Mouse (Mus musculus) limb, embryonic 14.5 days (tissue): ENCODE results near the gene Ccdc13. TPM values are rescaled to one million over a fixed set of nuclear protein-coding genes. Genes with fewer than 3 reads are reported as not detected.
A peak's percentile ranks its signal among the peaks of the same experiment; 100 is the strongest.

ENCODE experiments used
- ATAC-seq: fragments of 200-750 bp; cut with Nextera tagmentation; 2 replicates; pipeline ENCODE4 v1.8.0; 2017; ENCODE audit warnings: low read depth, moderate number of reproducible peaks, moderate TSS enrichment; ENCODE audit not compliant: low FRiP score
- DNase-seq: peaks from one replicate; pipeline ENCODE4 v3.0.0-alpha.2; 2015; ENCODE audit warnings: low spot score
- H3K27ac ChIP-seq: fragments of 300-500 bp; sonication (generic); replicated peaks from 2 replicates; pipeline ENCODE4 v1.5.1; 2014; ENCODE audit warnings: low read depth, mild to moderate bottlenecking, low read length, moderate library complexity, mixed read lengths
- H3K27me3 ChIP-seq: fragments of 300-500 bp; sonication (generic); 2 replicates; pipeline ENCODE4 v1.6.1; 2014; ENCODE audit warnings: low read length, mixed read lengths; ENCODE audit not compliant: control insufficient read depth, insufficient read depth
- H3K36me3 ChIP-seq: fragments of 300-500 bp; sonication (generic); 2 replicates; pipeline ENCODE4 v1.6.1; 2014; ENCODE audit warnings: mild to moderate bottlenecking, low read length, moderate library complexity, mixed read lengths; ENCODE audit not compliant: control insufficient read depth, insufficient read depth
- H3K4me1 ChIP-seq: fragments of 300-500 bp; sonication (generic); 2 replicates; pipeline ENCODE4 v1.6.1; 2014; ENCODE audit warnings: antibody characterized with exemption, low read length, mixed read lengths; ENCODE audit not compliant: control insufficient read depth, insufficient read depth
- H3K4me2 ChIP-seq: fragments of 300-500 bp; sonication (generic); replicated peaks from 2 replicates; pipeline ENCODE4 v1.6.1; 2014; ENCODE audit warnings: low read depth, mild to moderate bottlenecking, low read length, moderate library complexity; ENCODE audit not compliant: severe bottlenecking
- H3K4me3 ChIP-seq: fragments of 300-500 bp; sonication (generic); replicated peaks from 2 replicates; pipeline ENCODE4 v1.5.1; 2014; ENCODE audit warnings: low read length
- H3K9ac ChIP-seq: fragments of 300-500 bp; sonication (generic); 2 replicates; pipeline ENCODE4 v1.6.1; 2014; ENCODE audit warnings: mild to moderate bottlenecking, low read depth, low read length, moderate library complexity; ENCODE audit not compliant: severe bottlenecking
- H3K9me3 ChIP-seq: fragments of 300-500 bp; sonication (generic); 2 replicates; pipeline ENCODE4 v1.6.1; 2016; ENCODE audit warnings: low read length; ENCODE audit not compliant: control insufficient read depth
- POLR2A ChIP-seq: fragments of 200-500 bp; IDR thresholded peaks from 2 replicates; pipeline ENCODE4 v1.8.0; 2012; ENCODE audit warnings: inconsistent platforms, mild to moderate bottlenecking, moderate library complexity, borderline replicate concordance; ENCODE audit not compliant: insufficient read depth, insufficient read length; ENCODE audit errors: extremely low read depth
- WGBS: fragments of 180-500 bp; shearing (Covaris S2); extraction: QIAGEN DNeasy Blood & Tissue Kit; methylation state at CpG from one replicate; pipeline ENCODE4 v1.1.7; 2014; 5-methylcytosine and 5-hydroxymethylcytosine counted together
- polyA plus RNA-seq, 2 experiments: library from polyadenylated mRNA; depleted of rRNA in 1 of 2; stranded (reverse) in 1 of 2; unstranded in 1 of 2; fragments of >200 nt; fragmentation: Nextera tagmentation in 1 of 2; extraction: Ambion mirVana in 1 of 2; gene quantifications; 2 replicates each; pipeline versions ENCODE4 v1.2.1 to v1.2.3; 2012 to 2014

Gene Ccdc13
- polyA plus RNA-seq, 2 experiments, result 0.47 to 0.58 TPM

GRCm38 (mm10) chr9:121762248-121762647 lies 77.0 kb downstream of the Ccdc13 start:
- Histone ChIP-seq H3K4me2 (no peak overlapping the region), H3K4me1 (peaks cover 26% of the 10 kb centered on the region), H3K9me3 (no peaks in the 10 kb centered on the region), H3K27me3 (no peaks in the 10 kb centered on the region), H3K4me3 (no peak overlapping the region), H3K36me3 (peaks cover 48% of the 10 kb centered on the region), H3K27ac (no peak overlapping the region), H3K9ac (no peak overlapping the region)
- TF ChIP-seq POLR2A, result no peak
- ATAC-seq (no peak), DNase-seq (no peak)
- WGBS, result 88% methylated on average over 10 of the region's 10 CpGs

DNA sequence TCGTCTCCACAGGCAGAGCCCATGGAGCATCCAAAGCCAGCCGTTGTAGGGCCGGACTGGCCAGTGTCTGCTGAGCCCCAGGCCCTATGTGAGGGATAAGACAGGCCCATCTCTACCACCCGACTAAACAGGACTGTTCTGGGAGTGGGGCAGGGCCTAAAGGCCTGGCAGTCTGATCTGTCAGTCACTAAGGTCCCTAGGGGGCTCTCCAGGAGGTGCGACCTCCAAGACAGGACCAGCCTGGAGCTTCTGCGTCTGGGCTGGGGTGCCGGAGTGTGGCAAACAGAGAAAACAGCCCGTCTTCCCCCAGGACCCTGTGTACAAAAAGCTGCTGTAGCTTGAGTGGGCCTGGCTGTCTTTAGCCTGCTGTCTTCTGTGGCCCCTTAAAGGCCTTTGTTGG lies 77.5 kb downstream of the Ccdc13 start:
- DNase-seq (no peak), ATAC-seq (no peak)
- Histone ChIP-seq H3K27me3 (no peaks in the 10 kb centered on the region), H3K4me2 (no peak overlapping the region), H3K27ac (no peak overlapping the region), H3K9me3 (no peaks in the 10 kb centered on the region), H3K9ac (no peak overlapping the region), H3K36me3 (peaks cover 47% of the 10 kb centered on the region), H3K4me3 (no peak overlapping the region), H3K4me1 (peaks cover 26% of the 10 kb centered on the region)
- 68% methylated on average over 8 of the region's 8 CpGs for WGBS
- TF ChIP-seq POLR2A, result no peak

DNA sequence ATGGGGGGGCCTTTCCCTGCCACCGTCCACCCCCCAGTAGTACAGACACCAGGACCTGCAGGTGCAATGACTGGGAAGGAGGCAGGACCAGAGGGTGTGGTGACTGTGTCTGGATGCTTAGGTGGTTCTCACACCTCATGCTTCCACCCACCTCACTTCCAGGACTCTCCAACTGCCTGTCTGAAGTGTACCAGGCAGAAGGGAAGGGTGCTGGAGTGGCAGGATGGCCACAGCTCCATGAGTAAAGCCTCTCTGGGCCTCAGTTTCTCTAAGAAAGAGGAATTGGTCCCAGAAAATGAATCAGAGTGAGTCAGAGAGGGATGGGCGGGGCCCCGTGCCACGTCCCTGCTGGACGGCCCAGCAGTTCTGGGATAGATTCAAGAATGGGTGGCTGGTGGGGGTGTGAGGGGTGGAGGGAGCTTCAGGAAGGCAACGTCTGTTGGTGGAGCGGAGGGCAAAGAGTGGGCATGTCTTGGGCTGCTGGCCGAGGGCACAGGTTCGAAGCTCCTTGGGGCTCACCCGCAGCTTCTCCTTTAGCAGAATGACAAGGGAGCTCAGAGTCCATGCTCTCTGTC lies 78.1 kb downstream of the Ccdc13 start:
- peak overlapping the region; percentile 90 for H3K4me3 ChIP-seq
- H3K27ac ChIP-seq, result no peak overlapping the region
- ATAC-seq (no peak), DNase-seq (no peak)
- H3K4me2 ChIP-seq, result peak overlapping the region; percentile 84
- H3K9ac ChIP-seq, result peak overlapping the region; percentile 97
- H3K4me1 ChIP-seq, result peaks cover 26% of the 10 kb centered on the region
- 62% methylated on average over 10 of the region's 10 CpGs for WGBS
- no peaks in the 10 kb centered on the region for H3K27me3 ChIP-seq
- H3K9me3 ChIP-seq, result no peaks in the 10 kb centered on the region
- TF ChIP-seq POLR2A, result no peak
- H3K36me3 ChIP-seq, result peaks cover 46% of the 10 kb centered on the region

- ATAC-seq (peak; percentile 73), DNase-seq (peak; percentile 78)
- H3K9me3 ChIP-seq, result no peaks in the 10 kb centered on the region
- H3K4me1 ChIP-seq, result peaks cover 26% of the 10 kb centered on the region
- peak overlapping the region; percentile 97 for H3K9ac ChIP-seq
- H3K36me3 ChIP-seq, result peaks cover 46% of the 10 kb centered on the region
- H3K4me2 ChIP-seq, result peak overlapping the region; percentile 84
- peak overlapping the region; percentile 95 for H3K27ac ChIP-seq
- H3K27me3 ChIP-seq, result no peaks in the 10 kb centered on the region
- no peak for TF ChIP-seq POLR2A
- H3K4me3 ChIP-seq, result peak overlapping the region; percentile 90
- WGBS, result 2% methylated on average over 34 of the region's 43 CpGs
Observed at GRCm38 (mm10) chr9:121760271-121761090, 78.8 kb downstream of the Ccdc13 start.

- peak within 1 kb of the TSS; percentile 95 for H3K27ac ChIP-seq
- H3K4me1 ChIP-seq, result peaks cover 26% of the 10 kb centered on the region
- peaks cover 46% of the 10 kb centered on the region for H3K36me3 ChIP-seq
- peak within 1 kb of the TSS; percentile 90 for H3K4me3 ChIP-seq
- peak; percentile 77 for ATAC-seq
- under 1% methylated on average over 49 of the region's 97 CpGs for WGBS
- peak; percentile 71 for DNase-seq
- peak within 1 kb of the TSS; percentile 84 for H3K4me2 ChIP-seq
- H3K9me3 ChIP-seq, result no peaks in the 10 kb centered on the region
- peak within 1 kb of the TSS; percentile 97 for H3K9ac ChIP-seq
- no peak for TF ChIP-seq POLR2A
- H3K27me3 ChIP-seq, result no peaks in the 10 kb centered on the region
Observed at GRCm38 (mm10) chr9:121759091-121760081, 79.9 kb downstream of the Ccdc13 start, which contains the start of gene Zfp651. Zfp651 (plus strand) TSS chr9:121759330.
